Mouse (Mus musculus) olfactory bulb, adult 2 months (tissue): Measurements from ENCODE around the gene Kdm2b.

Experiments
- CTCF ChIP-seq: fragments of 200-500 bp; IDR thresholded peaks from 2 replicates; pipeline ENCODE4 v1.5.1; 2012; ENCODE audit warnings: low read depth, mild to moderate bottlenecking, low read length, moderate library complexity; ENCODE audit not compliant: insufficient read depth
- POLR2A ChIP-seq: fragments of 200-500 bp; IDR thresholded peaks from 2 replicates; pipeline ENCODE4 v1.6.1; 2012; ENCODE audit warnings: mild to moderate bottlenecking, low read depth, low read length, moderate library complexity; ENCODE audit not compliant: insufficient read depth

DNA sequence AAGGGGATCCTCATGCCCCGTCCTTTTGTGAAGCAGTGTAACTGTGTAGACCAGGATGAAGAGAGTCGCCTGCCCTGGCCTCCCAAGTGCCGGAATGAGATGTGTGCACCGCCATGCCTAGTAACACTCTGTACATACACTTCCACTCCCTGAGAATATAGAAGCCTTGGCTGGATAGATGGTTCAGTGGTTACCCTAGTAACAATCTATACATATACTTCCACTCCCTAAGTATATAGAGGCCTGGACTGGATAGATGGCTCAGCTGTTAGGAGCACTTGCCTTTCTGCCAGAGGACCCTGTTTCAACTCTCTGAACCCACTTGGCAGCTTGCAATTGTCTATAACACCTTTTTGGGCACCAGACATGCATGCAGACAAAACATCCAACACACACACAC is 45.5 kb upstream of the Kdm2b start:
- TF ChIP-seq POLR2A: no peak
- no peak for TF ChIP-seq CTCF
